Mouse (Mus musculus) adrenal gland, adult 8-10 months (tissue): ENCODE measurements around the gene Actn1. TPM values are rescaled to one million over a fixed set of nuclear protein-coding genes. Genes with fewer than 3 reads are reported as not detected.

Source experiments
- DNase-seq: peaks from one replicate; pipeline ENCODE4 v3.0.0; 2022
- total RNA-seq, 4 experiments: library from RNA; stranded (reverse); gene quantifications; 2 replicates each; pipeline ENCODE4 v1.2.4; 2022

The Actn1 gene
- total RNA-seq, 4 experiments from 2014 or later, result 35.5 to 51.7 (median 44.4) TPM

GRCm38 (mm10) chr12:80133011-80133545 is 127.1 kb downstream of the Actn1 start:
- DNase-seq, result no peak

DNA sequence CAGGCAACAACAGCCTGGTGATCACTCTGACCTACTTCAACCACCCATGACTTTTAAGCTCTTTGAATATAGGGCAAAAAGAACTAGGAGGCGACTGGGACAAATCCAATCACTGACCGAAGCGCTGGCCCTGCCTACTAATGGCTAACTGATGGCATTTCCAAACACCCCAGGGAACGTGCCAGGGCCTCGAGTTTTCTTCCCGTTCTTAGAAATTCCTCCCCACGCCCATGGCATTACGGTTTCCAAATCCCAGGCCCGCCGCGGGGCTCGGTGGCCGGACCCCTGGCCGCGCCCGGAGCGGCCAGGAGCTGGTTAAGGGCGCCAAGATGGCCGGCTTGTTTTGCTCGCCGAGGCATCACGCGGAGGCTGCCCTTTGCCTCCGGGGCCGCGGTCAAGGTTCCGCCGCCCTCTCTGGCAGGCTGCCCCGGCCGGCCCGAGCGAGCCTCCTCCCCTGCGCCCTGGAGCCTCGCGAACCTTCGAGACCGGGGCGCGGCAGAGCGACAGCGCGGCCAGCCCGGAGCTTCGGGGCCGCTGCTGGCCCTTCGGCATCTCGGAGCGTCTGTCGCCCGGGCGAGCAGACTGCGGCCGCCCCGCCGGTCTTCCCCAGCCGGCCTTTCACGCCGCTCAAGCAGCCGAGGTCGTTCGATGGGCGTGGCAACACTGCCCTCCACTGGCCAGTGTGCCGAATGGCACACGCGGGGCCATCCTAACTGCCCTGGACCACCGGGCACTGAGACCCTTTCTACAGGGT is 127.7 kb downstream of the Actn1 start:
- peak; percentile 84 for DNase-seq

DNA sequence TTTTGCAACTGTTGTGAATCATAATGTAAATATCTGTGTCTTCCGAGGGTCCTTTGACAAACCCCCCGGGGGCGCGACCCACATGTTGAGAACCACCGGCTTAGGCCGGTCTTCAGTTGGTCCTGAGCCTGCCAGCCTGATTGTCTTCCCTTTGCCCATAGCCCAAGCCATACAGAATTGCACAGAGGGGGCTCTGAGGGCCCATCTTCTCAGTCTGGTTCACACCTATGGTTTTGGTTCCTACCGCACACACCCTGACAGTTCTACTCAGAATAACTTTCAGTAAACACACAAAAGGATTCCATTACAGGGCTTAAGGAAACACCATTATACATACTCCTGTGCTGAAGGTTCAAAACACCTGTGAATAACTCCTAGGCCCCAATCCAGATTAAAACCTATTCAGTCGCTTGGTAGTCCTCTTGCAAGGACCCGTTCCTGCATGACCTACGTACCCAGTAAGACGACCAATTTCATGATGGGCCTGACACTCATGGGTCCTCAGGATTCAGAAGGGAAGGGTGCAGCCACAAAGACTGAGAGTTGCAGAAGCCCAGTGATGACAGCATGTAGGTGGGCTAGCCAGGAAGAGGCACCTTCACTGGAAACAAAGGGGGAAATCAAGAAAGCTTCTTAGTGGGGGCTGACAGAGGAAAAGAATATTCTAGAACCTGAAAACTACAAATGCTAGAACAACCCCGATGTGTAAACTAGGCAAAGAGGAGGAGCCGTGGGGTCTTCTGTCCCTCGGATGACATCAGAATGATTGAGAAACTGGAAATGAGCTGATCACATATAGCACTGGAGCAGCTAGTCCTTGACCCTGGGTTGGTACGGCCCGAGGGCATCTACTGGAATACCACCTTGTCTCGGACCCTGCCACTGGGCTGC is 128.6 kb downstream of the Actn1 start:
- no peak for DNase-seq

DNA sequence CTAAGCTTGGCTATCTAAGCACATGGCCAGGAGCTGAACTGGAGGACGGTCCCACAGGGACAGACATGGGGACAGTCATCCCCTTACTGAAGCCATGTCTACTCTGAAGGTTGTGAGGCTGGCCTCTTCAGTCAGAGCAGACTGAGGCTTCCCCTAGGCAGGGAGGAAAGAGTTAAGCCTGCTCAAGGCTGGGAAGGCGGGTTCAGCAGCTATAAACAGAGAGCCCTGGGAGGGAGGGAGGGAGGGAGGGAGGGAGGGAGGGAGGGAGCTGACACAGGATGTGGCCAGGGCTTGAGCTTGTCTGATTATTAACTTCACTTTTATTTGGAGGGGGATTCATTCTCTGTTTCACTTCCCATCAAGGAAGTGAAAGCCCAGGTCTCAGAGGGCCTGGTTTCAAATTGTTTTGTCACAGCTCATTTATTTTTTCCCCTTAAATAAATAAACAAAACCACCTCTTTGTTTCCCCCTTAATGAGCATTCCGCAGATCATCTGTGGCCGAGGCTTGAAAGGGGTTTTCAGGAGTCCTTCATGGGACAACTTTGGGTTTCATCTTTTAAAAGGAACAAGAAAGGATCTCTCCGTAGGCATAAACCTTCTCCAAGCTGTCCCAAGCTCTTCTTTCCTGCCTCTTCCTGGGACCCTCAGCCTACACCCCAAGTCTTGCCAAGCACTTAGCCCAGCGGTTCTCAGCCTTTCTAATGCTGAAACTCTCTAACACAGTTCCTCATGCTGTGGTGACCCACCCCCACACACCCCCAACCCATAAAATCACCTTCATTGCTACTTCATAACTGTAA is 129.4 kb downstream of the Actn1 start:
- DNase-seq, result peak; percentile 47

DNA sequence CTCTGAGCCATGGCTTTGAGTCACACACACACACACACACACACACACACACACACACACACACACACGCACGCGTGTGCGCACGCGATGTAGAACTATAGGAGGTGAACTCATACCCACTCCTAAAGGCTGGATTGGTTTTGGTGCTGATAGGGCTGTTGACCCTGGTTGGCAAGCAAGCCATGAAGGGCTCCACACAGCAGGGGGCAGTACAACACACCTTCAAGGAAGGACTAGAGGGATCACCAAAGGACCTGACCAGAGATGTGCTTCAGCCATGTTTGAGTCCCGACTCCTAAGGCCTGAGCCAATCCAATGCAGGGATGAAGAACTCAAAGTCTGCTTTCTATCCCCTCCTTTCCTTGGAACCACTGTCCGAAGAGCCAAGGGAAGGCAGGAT is 130.6 kb downstream of the Actn1 start:
- DNase-seq, result no peak

GRCm38 (mm10) chr12:80127191-80127762 is 132.9 kb downstream of the Actn1 start:
- DNase-seq, result no peak

- no peak for DNase-seq
These were observed 134.9 kb downstream of the Actn1 start for GRCm38 (mm10) chr12:80125316-80125715.

DNA sequence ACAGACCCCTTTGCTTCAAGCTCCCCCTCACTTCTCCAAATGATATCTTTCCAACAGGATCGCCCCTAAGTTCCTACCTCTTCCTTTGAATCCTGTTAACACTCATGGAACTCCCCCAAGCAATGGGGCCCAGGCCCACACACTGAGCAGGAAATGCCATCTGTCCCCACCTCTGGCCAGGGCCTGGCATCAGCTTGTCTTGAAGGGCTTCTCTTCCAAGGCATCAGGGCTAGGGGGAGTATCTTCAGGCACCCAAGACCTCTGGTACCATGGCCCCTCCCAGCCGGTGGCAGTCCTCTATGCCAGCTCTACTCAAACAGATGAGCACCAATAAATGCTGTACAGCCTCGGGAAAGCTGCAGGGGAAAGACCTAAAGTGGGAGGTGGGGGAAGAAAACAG is 135.4 kb downstream of the Actn1 start:
- no peak for DNase-seq

- DNase-seq, result no peak
These were observed 136.0 kb downstream of the Actn1 start for GRCm38 (mm10) chr12:80124211-80124610.

GRCm38 (mm10) chr12:80123227-80123803 is 136.9 kb downstream of the Actn1 start:
- DNase-seq, result no peak

GRCm38 (mm10) chr12:80121438-80121837 is 138.7 kb downstream of the Actn1 start:
- no peak for DNase-seq

GRCm38 (mm10) chr12:80118588-80118987 is 141.6 kb downstream of the Actn1 start:
- no peak for DNase-seq

Other genes with a start within 250 kb of the Actn1 start
- gene Zfp36l1, start 147.4 kb downstream of the Actn1 start, total RNA-seq, result 100 to 1,000 TPM; 257 to 328 (median 289) TPM
- gene Dcaf5, start 176.2 kb upstream of the Actn1 start, total RNA-seq, result 10 to 100 TPM; 37.0 to 46.5 (median 41.6) TPM
- 10 to 100 TPM; 24.7 to 42.5 (median 31.2) TPM for gene Exd2, start 202.7 kb upstream of the Actn1 start, total RNA-seq